Comparison of ENCODE assay signal across 22 mouse cellular contexts in the genomic region with DNA sequence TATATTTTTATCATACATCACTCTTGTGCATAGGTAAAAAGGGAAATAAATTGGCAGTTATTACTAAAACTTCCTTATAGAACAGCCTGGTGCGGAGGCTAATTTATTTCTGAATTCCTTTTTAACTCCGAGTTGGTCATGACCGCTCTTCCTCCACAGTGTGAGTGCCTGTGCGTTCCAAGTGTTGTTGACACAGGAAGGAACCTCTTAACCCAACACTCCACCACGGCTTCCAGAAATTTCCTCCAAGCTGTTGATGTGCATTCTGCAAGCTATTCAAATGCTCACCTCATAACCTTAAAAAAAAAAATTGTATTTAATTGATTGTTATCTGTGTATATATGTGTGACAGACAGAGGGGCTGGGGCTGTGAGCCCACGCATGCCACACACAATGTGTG. TPM values are rescaled to one million over a fixed set of nuclear protein-coding genes. Genes with fewer than 3 reads are reported as not detected.
DNase-seq lines count a peak whose midpoint lies in the region; ATAC-seq and TF ChIP-seq lines count a peak whose summit lies in the region.
"Had no signal": no experiment of that assay in that cellular context is flagged by ENCODE, and none has a peak within 500 bp of the region (broad histone marks: within the 10 kb centered on the region; RNA-seq: fewer than 3 reads in every experiment).

No protein-coding gene starts in this region.

- no peaks in the 10 kb centered on the region for H3K4me1 ChIP-seq in kidney, postnatal 0 days (replicated peaks; ENCODE audit: insufficient read depth, low read length)
- no peaks in the 10 kb centered on the region for H3K4me1 ChIP-seq in lung, embryonic 14.5 days (ENCODE audit: insufficient read depth)
- H3K4me1 ChIP-seq: embryonic facial prominence, embryonic 10.5 days; heart, embryonic 13.5 days; hindbrain, embryonic 12.5 days had no signal

- H3K27ac ChIP-seq in kidney, postnatal 0 days = no peak overlapping the region
- no peak overlapping the region for H3K27ac ChIP-seq in lung, embryonic 14.5 days (ENCODE audit: low read depth)
- H3K27ac ChIP-seq: embryonic facial prominence, embryonic 10.5 days; gastrocnemius, adult 2 months; heart, embryonic 13.5 days; hindbrain, embryonic 12.5 days had no signal

- peak; percentile 46 for DNase-seq in kidney, postnatal 0 days (ENCODE audit: low spot score)
- no peak for DNase-seq in kidney, adult 8-10 months
- peak; percentile 8 for DNase-seq in 416B (ENCODE audit: low read depth)
- peak; percentile 23 for DNase-seq in lung, embryonic 14.5 days
- DNase-seq in lung, postnatal 14 days = peak; percentile 22
- no peak for DNase-seq in left cerebral cortex, postnatal 4 days
- no peak for DNase-seq in embryo, embryonic 9.5 days (ENCODE audit: extremely low spot score)
- no peak for DNase-seq in thymus, adult 18-20 months
- DNase-seq: adrenal gland, postnatal 14 days; cerebellum, adult 11-12 months; cerebellum, adult 9-11 months; cerebellum, postnatal 36 days; gastrocnemius, adult 2 months; gastrocnemius, postnatal 25 days; heart, postnatal 4 days had no signal

- no peak for TF ChIP-seq CTCF in kidney, postnatal 0 days (IDR thresholded peaks at IDR 0.05; ENCODE audit: low read depth)
- TF ChIP-seq CTCF in lung, embryonic 14.5 days (IDR thresholded peaks at IDR 0.05; ENCODE audit: low read depth) = no peak

- H3K4me2 ChIP-seq in kidney, postnatal 0 days (ENCODE audit: low read length) = no peak overlapping the region
- no peak overlapping the region for H3K4me2 ChIP-seq in lung, embryonic 14.5 days
- H3K4me2 ChIP-seq: heart, embryonic 13.5 days; hindbrain, embryonic 12.5 days had no signal

- WGBS in kidney, postnatal 0 days = 43% methylated on average over 6 of the region's 6 CpGs
- 41% methylated on average over 6 of the region's 6 CpGs for WGBS in lung, embryonic 14.5 days

- no peak overlapping the region for H3K4me3 ChIP-seq in kidney, postnatal 0 days (replicated peaks; ENCODE audit: low read depth, low read length)
- H3K4me3 ChIP-seq in lung, embryonic 14.5 days (ENCODE audit: low read depth, low read length) = no peak overlapping the region
- H3K4me3 ChIP-seq: embryonic facial prominence, embryonic 10.5 days; gastrocnemius, adult 2 months; heart, embryonic 13.5 days; hindbrain, embryonic 12.5 days had no signal

- H3K27me3 ChIP-seq in kidney, postnatal 0 days (ENCODE audit: insufficient read depth, low read length) = no peaks in the 10 kb centered on the region
- H3K27me3 ChIP-seq in lung, embryonic 14.5 days (ENCODE audit: insufficient read depth, low read length) = no peaks in the 10 kb centered on the region
- H3K27me3 ChIP-seq: heart, embryonic 13.5 days; hindbrain, embryonic 12.5 days; Patski had no signal

- intact Hi-C loops in left cerebral cortex, postnatal 4 days (cut with DNase I) = no loop called here

- no peak for ATAC-seq in kidney, postnatal 0 days (replicated peaks; ENCODE audit: low FRiP score, low read depth)
- no peak for ATAC-seq in lung, embryonic 14.5 days (ENCODE audit: insufficient read depth)
- ATAC-seq: activated CD4-positive, CD25-positive, alpha-beta regulatory T cell, adult 4 months; forebrain, embryonic 14.5 days; Patski had no signal

- no peaks in the 10 kb centered on the region for H3K9me3 ChIP-seq in kidney, postnatal 0 days (replicated peaks; ENCODE audit: low read length)
- H3K9me3 ChIP-seq in lung, embryonic 14.5 days (ENCODE audit: low read depth, low read length) = no peaks in the 10 kb centered on the region
- H3K9me3 ChIP-seq: embryonic facial prominence, embryonic 10.5 days; hindbrain, embryonic 12.5 days had no signal

- no peak overlapping the region for H3K9ac ChIP-seq in kidney, postnatal 0 days (ENCODE audit: low read depth, low read length)
- H3K9ac ChIP-seq in lung, embryonic 14.5 days = no peak overlapping the region
- H3K9ac ChIP-seq: heart, embryonic 13.5 days; hindbrain, embryonic 12.5 days had no signal

- no peaks in the 10 kb centered on the region for H3K36me3 ChIP-seq in kidney, postnatal 0 days (ENCODE audit: insufficient read depth, low read length)
- H3K36me3 ChIP-seq in lung, embryonic 14.5 days (ENCODE audit: insufficient read depth) = no peaks in the 10 kb centered on the region
- H3K36me3 ChIP-seq: embryonic facial prominence, embryonic 10.5 days; heart, embryonic 13.5 days; hindbrain, embryonic 12.5 days had no signal

RNA-seq across cellular contexts. Expression of gene Arpin, which starts 15.1 kb away (rescaled TPM):
- 30.6 and 34.4 TPM in 2 replicates for polyA plus RNA-seq in kidney, postnatal 0 days (2015; fragmentation: Nextera tagmentation; extraction: Ambion mirVana)
- polyA plus RNA-seq in lung, embryonic 14.5 days (2014; fragmentation: Nextera tagmentation; extraction: Ambion mirVana) = 25.3 and 26.8 TPM in 2 replicates
- total RNA-seq in left cerebral cortex, postnatal 4 days (2021) = 1 to 10 TPM; 8.3 to 9.4 TPM
- total RNA-seq: CH12.LX had no signal
- polyA plus RNA-seq: activated CD4-positive, CD25-positive, alpha-beta regulatory T cell, adult 4 months had no signal

RNA-seq across cellular contexts. Expression of gene Ap3s2, which starts 29.8 kb away (rescaled TPM):
- 31.5 and 37.7 TPM in 2 replicates for polyA plus RNA-seq in kidney, postnatal 0 days (2015; fragmentation: Nextera tagmentation; extraction: Ambion mirVana)
- 30.6 and 32.4 TPM in 2 replicates for polyA plus RNA-seq in lung, embryonic 14.5 days (2014; fragmentation: Nextera tagmentation; extraction: Ambion mirVana)
- total RNA-seq in left cerebral cortex, postnatal 4 days (2021) = 10 to 100 TPM; 50.8 to 51.6 TPM

Comparison
In these comparisons a context has a peak if more than half of its experiments do, and no peak if none do; other contexts are left out.
1. DNase-seq: peak in kidney, postnatal 0 days (single experiment), 416B (single experiment), lung, embryonic 14.5 days (single experiment) and lung, postnatal 14 days (single experiment); none in kidney, adult 8-10 months (0 of 2), left cerebral cortex, postnatal 4 days (single experiment), embryo, embryonic 9.5 days (single experiment) and thymus, adult 18-20 months (0 of 2).